Mouse (Mus musculus): Measurements from ENCODE around the gene Bdp1. TPM values are rescaled to one million over a fixed set of nuclear protein-coding genes. Genes with fewer than 3 reads are reported as not detected.

The Bdp1 gene
- polyA plus RNA-seq, 1 experiment from 2014 or later: 24.9 TPM

DNA sequence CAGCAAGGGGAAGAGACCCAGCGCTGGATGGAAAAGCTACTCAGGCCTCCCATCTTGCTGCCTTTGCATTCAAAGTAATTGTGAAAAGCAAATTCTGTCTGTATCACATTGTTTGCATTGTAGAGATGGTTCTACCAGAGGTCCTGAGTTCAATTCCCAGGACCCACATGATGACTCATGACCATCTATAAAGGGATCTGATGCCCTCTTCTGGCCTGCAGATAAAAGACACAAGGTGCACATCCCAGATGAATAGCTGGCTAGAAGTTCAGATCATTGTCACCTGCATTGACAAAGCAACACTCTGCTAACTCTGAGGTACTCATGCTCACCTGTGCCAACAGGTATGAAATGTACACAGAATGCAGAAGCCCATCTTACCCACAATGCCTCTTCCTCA, 120.5 kb downstream of the Bdp1 start:
- Histone ChIP-seq H3K4me1 (replicated peaks; ENCODE audit: control insufficient read depth, insufficient read depth, low read length) (no peaks in the 10 kb centered on the region), H3K4me2 (ENCODE audit: low read length) (no peak overlapping the region), H3K9me3 (ENCODE audit: control insufficient read depth, low read length) (no peaks in the 10 kb centered on the region), H3K27ac (ENCODE audit: low read depth) (no peak overlapping the region), H3K9ac (ENCODE audit: low read length) (no peak overlapping the region), H3K27me3 (replicated peaks; ENCODE audit: control insufficient read depth, insufficient read depth, low read length) (no peaks in the 10 kb centered on the region), H3K36me3 (ENCODE audit: control insufficient read depth, insufficient read depth, low read length) (peaks cover 17% of the 10 kb centered on the region), H3K4me3 (ENCODE audit: low read depth, low read length) (no peak overlapping the region)
- DNase-seq (ENCODE audit: low spot score) (no peak), ATAC-seq (replicated peaks; ENCODE audit: low FRiP score, low TSS enrichment, low read depth) (no peak)
- WGBS: 91% methylated on average over 1 of the region's 1 CpGs

DNA sequence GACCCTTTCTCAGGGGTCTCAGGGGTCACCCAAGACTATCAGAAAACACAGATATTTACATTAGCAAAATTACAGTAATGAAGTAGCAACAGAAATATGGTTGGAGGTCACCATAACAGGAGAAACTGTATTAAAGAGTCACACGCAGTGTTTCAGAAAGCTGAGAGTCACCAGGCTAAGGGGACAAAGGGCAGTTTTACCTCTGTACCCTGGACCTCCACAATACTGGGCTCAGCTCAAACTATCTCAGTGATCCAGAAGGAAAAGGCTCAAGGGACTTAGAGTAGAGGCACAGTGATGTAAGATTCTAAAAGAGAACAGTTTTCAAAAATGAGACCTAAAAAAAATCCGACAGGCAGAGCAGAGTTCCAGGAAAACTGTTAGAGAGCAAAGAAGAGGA, 124.5 kb downstream of the Bdp1 start:
- Histone ChIP-seq H3K4me2 (ENCODE audit: low read length) (no peak overlapping the region), H3K9ac (ENCODE audit: low read length) (no peak overlapping the region), H3K27ac (ENCODE audit: low read depth) (no peak overlapping the region), H3K4me1 (replicated peaks; ENCODE audit: control insufficient read depth, insufficient read depth, low read length) (no peaks in the 10 kb centered on the region), H3K9me3 (ENCODE audit: control insufficient read depth, low read length) (no peaks in the 10 kb centered on the region), H3K36me3 (ENCODE audit: control insufficient read depth, insufficient read depth, low read length) (peaks cover 23% of the 10 kb centered on the region), H3K4me3 (ENCODE audit: low read depth, low read length) (no peak overlapping the region), H3K27me3 (replicated peaks; ENCODE audit: control insufficient read depth, insufficient read depth, low read length) (no peaks in the 10 kb centered on the region)
- ATAC-seq (replicated peaks; ENCODE audit: low FRiP score, low TSS enrichment, low read depth) (no peak), DNase-seq (ENCODE audit: low spot score) (no peak)
- WGBS: 62% methylated on average over 2 of the region's 2 CpGs

DNA sequence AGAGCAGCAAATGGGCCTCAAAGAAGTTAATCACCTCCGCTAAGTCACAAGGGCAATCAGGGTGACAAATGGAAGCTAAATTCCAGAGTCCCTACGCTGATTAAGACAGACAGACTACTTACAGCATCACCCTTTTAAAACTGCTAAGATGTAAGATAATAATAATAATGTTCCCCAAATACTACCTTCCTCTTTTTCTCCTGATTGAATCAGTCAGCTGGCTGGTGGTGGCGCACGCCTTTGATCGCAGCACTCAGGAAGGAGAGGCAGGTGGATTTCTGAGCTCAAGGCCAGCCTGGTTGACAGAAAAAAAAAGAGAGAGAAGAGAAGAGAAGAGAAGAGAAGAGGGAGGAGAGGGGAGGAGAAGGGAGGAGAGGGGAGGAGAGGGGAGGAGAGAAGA, 133.8 kb downstream of the Bdp1 start:
- peaks cover 51% of the 10 kb centered on the region for H3K36me3 ChIP-seq (ENCODE audit: control insufficient read depth, insufficient read depth, low read length)
- no peaks in the 10 kb centered on the region for H3K27me3 ChIP-seq (replicated peaks; ENCODE audit: control insufficient read depth, insufficient read depth, low read length)
- WGBS: 94% methylated on average over 5 of the region's 5 CpGs

More for the DNA sequence above, 133.8 kb downstream of the Bdp1 start:
- H3K9me3 ChIP-seq (ENCODE audit: control insufficient read depth, low read length): no peaks in the 10 kb centered on the region
- no peak overlapping the region for H3K4me3 ChIP-seq (ENCODE audit: low read depth, low read length)
- DNase-seq (ENCODE audit: low spot score) (no peak), ATAC-seq (replicated peaks; ENCODE audit: low FRiP score, low TSS enrichment, low read depth) (no peak)
- no peak overlapping the region for H3K27ac ChIP-seq (ENCODE audit: low read depth)
- H3K4me2 ChIP-seq (ENCODE audit: low read length): no peak overlapping the region
- H3K9ac ChIP-seq (ENCODE audit: low read length): no peak overlapping the region
- H3K4me1 ChIP-seq (replicated peaks; ENCODE audit: control insufficient read depth, insufficient read depth, low read length): no peaks in the 10 kb centered on the region

Other genes with a start within 250 kb of the Bdp1 start
- 42.3 and 51.3 TPM in 2 replicates for gene Cartpt, start 203.0 kb downstream of the Bdp1 start, polyA plus RNA-seq (2014; fragmentation: Nextera tagmentation; extraction: Ambion mirVana)
- 45.9 and 51.6 TPM in 2 replicates for gene Mccc2, start 88.4 kb downstream of the Bdp1 start, polyA plus RNA-seq (2014; fragmentation: Nextera tagmentation; extraction: Ambion mirVana)
- 169 and 181 TPM in 2 replicates for gene Serf1, start 3.9 kb upstream of the Bdp1 start, polyA plus RNA-seq (2014; fragmentation: Nextera tagmentation; extraction: Ambion mirVana)
- 68.3 and 69.3 TPM in 2 replicates for gene Smn1, start 20.8 kb upstream of the Bdp1 start, polyA plus RNA-seq (2014; fragmentation: Nextera tagmentation; extraction: Ambion mirVana)
- 5.9 and 6.0 TPM in 2 replicates for gene Naip2, start 98.0 kb upstream of the Bdp1 start, polyA plus RNA-seq (2014; fragmentation: Nextera tagmentation; extraction: Ambion mirVana)
- gene Naip5, start 142.3 kb upstream of the Bdp1 start, polyA plus RNA-seq (2014; fragmentation: Nextera tagmentation; extraction: Ambion mirVana): 5.4 and 5.6 TPM in 2 replicates
- 5.1 and 5.3 TPM in 2 replicates for gene Naip6, start 213.6 kb upstream of the Bdp1 start, polyA plus RNA-seq (2014; fragmentation: Nextera tagmentation; extraction: Ambion mirVana)

Data from intestine, embryonic 14.5 days (tissue).